Mouse (Mus musculus): ENCODE results near the gene Gm10553. TPM values are rescaled to one million over a fixed set of nuclear protein-coding genes. Genes with fewer than 3 reads are reported as not detected.
A peak's percentile ranks its signal among the peaks of the same experiment; 100 is the strongest.
"Not testable (repeated sequence)": the region's sequence is repeated elsewhere in the genome, so short reads cannot be mapped to it uniquely, and the experiment has no call there.

Gm10553 gene
- total RNA-seq (2021), result not detected
- long read RNA-seq, experiment 1, result 0 reads
- long read RNA-seq, experiment 2, result 0 reads

DNA sequence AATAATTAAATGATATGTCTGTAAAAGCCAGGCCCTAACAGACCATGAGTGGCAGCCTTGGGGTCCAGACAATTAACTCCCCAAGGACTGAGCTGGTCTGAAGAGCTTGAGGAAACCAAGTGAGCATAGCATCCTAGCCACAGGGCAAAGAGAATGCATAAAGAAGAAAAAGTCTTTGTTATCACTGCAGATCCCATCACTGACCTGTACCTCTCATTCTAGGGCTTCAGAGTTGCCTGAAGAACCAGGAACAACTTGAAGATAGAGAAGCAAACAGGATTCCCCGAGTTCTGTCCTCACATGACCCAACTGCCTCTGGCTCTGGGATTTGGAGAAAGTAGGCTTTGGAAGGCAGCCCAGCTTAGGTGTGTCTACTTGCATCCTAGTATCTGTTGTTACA lies at the start of gene Gm10553:
TSS of gene Gm10553 (plus strand) at position 301 of the 400 bp plus-strand sequence.
- not testable (repeated sequence) for DNase-seq (ENCODE audit: low spot score in 2 of 2)

DNA sequence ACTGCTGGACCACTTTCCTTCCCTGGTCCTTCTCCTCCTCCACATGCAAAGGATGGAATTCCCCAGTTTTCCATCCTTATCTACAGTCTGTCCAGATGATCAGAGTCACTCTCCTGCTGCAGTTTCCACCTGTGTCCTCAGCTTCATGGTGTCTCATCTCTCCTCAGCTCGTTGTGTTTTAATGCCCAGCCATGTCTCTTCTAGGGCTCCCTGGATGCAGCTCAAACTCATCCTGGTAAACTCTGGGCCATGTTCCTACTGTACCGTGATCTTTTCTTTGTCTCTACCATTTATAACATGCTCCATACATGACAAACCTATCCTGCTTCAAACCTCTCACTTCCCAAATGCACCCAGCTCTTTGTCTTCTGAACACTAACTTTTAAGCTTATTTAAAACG lies 28.3 kb upstream of the Gm10553 start:
- DNase-seq (ENCODE audit: low spot score in 2 of 2), result not testable (repeated sequence)

DNA sequence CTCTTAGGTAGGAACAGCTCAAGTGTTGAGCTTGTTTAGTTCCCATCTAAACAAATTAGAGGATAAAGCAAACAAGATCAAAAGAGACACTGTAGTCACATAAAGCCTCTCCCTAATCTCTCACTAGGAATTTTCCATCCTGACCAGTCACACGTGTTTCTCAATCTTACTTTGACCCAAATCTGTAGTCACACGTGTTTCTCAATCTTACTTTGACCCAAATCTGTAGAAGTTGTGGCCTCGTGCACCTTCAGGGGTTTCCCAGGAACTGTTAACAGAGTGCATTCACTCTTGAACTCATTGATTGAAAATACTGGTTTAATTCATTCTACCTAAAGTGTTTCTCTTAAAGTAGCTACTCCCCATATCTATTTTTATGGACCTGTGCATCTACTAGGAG lies 26.9 kb upstream of the Gm10553 start:
- DNase-seq (ENCODE audit: low spot score in 2 of 2), result not testable (repeated sequence)

DNA sequence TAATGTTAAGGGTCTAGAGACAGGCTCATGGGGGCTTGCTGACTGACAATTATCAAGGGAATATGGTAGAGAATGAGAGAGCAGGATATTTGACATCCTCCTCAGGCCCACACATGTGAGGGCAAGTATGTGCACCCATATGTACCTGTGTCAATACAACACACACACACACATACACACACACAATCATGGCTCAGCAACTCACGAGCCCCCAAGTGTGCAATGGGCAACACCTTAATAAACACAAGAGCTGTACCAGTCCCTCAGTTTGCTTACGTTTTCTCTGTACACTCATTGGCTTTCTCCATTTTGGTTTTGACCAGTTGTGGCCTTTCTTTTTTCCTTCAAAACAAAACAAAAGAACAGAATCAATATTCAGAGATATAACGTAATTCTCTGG lies 15.2 kb upstream of the Gm10553 start:
- not testable (repeated sequence) for DNase-seq (ENCODE audit: low spot score in 2 of 2)

DNA sequence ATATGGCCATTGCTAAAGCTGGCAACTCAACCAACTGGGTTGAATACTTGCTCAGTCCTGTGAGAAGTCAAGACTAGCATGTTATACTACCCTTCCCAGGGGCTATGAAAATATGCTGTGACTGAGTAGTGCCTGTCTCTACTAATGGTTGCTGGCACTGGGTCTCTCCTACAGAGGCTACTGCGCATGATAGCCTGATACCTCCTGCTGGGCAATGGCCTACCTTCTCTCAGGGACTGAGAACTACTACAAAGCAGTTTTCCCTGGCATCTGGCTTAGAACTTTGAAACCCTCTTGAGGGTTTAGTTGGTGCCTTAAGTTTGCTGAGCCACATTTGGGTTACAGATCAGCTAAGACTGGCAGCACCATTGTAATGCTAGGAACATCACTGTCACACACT lies 13.8 kb upstream of the Gm10553 start:
- DNase-seq (ENCODE audit: low spot score in 2 of 2), result not testable (repeated sequence)

DNA sequence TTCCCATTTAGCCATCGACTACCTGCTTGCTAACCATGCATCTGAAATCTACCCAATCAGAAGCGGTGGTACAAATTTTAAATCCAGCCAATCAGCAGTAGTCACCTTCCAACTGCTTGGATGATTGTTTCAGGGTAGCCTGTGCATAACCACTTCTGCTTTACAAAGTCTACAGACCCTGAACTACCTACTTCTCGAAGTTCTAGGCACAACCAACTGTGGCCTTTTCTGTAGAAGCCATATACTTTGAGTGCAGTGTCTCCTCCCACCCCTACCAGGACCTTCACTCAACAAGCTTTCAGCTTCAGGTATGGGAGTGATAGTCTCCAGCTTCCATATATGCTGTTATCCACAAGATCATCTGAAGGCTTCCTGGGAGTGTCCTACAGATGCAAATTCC lies 7.8 kb upstream of the Gm10553 start:
- DNase-seq (ENCODE audit: low spot score in 2 of 2), result not testable (repeated sequence)

DNA sequence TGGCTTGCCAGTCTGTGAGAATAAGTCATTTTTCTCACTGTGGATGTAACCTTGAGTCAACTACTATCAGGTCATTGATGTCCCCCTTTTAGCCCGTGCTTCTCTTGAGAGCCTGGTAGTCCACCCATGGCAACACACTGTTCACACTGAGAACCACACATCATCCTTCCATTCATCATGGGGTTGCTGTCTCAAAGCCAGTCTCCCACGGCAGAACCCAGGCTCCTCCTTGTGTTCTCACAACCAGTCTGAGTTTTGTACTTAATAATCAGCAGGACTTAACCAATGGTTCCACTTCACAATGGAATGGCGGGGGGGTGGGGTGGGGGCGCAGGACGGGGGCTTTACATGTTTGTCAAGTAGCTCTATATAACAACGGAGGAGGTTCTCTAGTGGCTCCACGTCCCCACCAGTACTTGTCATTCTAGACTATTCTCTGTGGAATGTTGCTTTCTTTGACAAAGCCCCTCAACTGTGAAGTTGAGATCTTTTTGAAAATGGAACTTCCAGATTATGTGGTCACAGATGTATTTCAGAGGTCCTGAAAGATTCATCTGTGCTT lies 6.9 kb upstream of the Gm10553 start:
- DNase-seq (ENCODE audit: low spot score in 2 of 2), result not testable (repeated sequence)

DNA sequence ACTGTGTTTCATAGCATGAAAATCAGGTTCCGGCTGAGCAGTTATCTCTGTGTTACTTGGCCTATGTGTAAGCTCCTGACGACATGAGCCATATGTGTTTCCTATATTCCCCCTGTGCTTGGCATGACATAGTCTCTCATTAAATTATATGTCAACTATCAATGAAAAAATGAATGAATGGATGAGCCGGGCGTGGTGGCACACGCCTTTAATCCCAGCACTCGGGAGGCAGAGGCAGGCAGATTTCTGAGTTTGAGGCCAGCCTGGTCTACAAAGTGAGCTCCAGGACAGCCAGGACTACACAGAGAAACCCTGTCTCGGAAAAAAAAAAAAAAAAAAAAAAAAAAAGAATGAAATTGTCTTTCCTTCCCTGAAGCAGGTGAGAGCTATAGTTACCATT lies 883 bp upstream of the Gm10553 start:
- DNase-seq (ENCODE audit: low spot score in 2 of 2), result not testable (repeated sequence)

DNA sequence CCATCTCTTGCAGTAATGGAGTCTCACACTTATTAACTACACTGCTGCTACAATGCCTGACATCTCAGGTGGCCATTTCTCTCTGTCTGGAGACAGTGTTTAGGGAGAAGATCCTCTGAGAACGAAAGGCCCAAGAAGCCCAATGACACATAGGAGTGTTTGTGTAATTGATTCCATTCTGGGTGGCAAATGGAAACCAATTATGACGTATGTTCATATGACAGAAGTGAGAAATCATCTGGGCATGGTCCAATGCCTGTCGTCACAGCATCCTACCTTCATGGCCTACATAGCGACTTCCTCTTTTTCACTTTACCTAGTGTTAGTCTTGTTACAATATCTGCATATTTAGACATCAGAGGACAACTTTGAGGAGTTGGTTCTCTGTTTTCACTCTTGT lies 1.8 kb downstream of the Gm10553 start:
- not testable (repeated sequence) for DNase-seq (ENCODE audit: low spot score in 2 of 2)

DNA sequence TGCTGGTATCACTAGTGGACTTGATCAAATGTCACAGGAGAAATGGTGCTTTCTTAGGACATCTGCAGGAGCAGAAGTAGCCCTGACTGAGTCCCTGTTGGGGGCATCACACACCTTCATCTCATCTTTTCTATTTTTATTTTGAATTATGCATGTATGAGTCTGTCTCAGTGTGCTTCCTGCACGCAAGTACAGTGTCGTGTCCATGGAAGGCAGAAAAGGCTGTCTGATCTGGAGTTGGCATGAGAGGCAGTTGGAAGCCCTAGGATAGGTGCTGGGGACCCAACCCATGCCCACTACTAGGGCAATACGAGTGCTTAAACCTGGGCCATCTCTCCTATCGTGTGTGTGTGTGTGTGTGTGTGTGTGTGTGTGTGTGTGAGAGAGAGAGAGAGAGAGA lies 5.4 kb downstream of the Gm10553 start:
- DNase-seq (ENCODE audit: low spot score in 2 of 2), result not testable (repeated sequence)

DNA sequence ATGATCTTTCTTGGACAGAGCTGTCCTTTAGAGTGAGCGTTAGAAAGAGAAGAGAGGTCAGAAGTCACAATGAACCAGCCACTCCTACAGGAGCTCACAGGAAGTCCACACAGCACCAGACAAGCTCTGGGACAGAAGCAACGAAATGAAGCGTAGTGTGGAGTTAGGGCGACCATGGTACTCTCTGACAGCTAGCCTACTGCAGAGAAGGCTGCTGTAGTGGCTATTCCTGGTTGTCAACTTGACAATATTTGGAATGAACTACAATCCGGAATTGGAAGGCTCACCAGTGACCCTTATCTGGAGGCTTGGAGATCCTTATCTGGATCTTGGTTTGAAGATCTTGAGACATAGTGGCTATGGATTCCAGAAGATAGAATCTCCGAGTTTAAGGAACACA lies 6.0 kb downstream of the Gm10553 start:
- not testable (repeated sequence) for DNase-seq (ENCODE audit: low spot score in 2 of 2)

DNA sequence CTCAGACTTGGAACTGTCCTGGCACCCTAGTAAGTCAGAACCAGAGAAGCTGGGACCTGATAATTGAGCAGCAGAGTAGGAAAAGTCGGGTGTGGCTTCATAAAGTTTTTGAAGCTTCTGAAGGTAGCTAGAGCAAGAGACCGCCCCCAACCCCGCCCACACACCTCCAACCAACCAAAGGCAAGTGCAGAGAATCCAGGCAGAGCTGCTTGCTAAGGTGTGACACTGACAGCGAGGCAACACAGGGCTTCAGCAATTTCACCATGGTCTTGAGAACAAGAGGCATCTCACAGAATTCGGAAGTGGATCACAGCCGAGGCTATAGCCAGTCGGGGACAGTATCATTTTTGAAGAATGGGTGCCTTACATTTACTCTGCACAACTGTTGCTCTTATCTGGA lies 9.8 kb downstream of the Gm10553 start, which contains the start of gene A530032D15Rik:
TSS of gene A530032D15Rik (minus strand) at position 101 of the 400 bp plus-strand sequence.
- DNase-seq (ENCODE audit: low spot score in 2 of 2), result not testable (repeated sequence)

DNA sequence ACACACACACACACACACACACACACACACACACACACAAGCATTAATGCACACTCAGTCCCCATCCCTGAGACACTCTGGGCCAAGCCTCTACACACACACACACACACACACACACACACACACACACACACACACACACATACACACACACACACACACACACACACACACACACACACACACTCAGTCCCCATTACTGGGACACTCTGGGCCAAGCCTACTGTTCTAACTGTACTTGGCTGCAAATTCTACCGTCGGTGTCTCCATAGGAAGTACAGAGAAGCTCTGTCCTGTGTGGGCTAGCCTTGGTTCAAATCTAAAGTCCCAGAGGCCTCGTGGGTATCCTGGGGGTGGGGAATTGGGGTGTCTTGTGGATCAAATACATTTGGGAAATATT lies 10.9 kb downstream of the Gm10553 start:
- not testable (repeated sequence) for DNase-seq (ENCODE audit: low spot score in 2 of 2)

DNA sequence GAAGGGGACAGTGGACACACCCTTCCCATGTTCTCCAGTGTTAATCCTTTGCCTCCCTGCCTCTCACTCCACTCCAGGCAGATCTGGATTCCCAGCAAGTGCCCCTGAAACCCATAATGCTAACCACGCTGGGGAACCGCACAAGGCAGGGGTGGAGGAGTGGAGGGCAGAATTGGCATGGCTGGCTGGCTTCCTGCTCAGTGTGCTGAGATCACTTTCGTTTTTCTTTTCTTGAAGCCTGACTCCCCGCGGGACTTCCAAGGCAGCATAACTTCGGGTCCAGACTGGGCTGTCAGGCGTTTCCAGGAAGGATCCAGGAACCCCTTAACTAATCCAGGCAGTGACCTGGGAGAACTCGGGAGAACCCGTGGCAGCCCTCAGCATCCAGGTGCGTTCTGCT lies 11.6 kb downstream of the Gm10553 start:
- DNase-seq (ENCODE audit: low spot score in 2 of 2), result not testable (repeated sequence)

DNA sequence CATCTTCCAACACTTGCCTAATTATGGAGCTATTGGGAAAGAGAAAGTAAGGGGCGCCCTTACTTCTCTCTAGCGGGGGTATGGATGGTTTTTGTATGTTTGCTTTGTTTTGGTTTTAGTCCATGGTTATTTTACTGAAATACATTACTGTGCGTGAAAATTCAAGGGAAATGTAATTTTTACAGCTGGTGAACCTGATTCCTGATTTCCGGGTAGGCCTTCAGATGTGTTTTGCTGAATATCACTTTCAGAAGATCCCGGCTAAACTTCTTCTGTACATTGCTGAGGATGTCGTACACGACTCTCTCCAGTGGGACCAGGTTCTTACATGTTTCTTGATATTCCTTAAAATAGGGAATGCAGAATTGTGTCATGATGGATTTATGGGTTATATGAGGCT lies 12.3 kb downstream of the Gm10553 start:
- not testable (repeated sequence) for DNase-seq (ENCODE audit: low spot score in 2 of 2)

DNA sequence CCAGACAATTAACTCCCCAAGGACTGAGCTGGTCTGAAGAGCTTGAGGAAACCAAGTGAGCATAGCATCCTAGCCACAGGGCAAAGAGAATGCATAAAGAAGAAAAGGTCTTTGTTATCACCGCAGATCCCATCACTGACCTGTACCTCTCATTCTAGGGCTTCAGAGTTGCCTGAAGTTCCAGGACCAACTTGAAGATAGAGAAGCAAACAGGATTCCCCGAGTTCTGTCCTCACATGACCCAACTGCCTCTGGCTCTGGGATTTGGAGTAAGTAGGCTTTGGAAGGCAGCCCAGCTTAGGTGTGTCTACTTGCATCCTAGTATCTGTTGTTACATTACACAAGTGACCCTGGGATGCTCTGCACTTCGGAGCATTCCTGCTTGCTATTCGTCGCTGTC lies 12.9 kb downstream of the Gm10553 start:
- DNase-seq (ENCODE audit: low spot score in 2 of 2), result not testable (repeated sequence)

DNA sequence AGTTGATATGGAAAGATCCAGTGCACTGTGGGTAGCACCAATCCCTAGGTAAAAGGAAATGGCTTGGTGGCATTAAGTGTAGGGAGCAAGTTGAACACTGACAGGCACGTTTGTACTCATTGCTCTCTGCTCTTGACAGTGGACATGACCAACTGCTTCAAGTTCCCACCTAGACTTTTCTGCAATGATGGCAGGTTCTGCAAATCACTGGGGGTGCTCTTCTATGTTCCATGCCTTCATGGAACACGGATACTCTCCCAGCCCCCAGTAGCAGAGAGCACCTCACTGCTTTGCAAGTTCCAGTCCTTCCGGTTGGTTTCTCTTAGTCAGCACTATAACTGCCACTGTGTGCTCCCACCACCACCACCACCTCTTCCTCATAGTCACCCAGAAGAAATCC lies 14.1 kb downstream of the Gm10553 start:
- DNase-seq (ENCODE audit: low spot score in 2 of 2), result not testable (repeated sequence)

DNA sequence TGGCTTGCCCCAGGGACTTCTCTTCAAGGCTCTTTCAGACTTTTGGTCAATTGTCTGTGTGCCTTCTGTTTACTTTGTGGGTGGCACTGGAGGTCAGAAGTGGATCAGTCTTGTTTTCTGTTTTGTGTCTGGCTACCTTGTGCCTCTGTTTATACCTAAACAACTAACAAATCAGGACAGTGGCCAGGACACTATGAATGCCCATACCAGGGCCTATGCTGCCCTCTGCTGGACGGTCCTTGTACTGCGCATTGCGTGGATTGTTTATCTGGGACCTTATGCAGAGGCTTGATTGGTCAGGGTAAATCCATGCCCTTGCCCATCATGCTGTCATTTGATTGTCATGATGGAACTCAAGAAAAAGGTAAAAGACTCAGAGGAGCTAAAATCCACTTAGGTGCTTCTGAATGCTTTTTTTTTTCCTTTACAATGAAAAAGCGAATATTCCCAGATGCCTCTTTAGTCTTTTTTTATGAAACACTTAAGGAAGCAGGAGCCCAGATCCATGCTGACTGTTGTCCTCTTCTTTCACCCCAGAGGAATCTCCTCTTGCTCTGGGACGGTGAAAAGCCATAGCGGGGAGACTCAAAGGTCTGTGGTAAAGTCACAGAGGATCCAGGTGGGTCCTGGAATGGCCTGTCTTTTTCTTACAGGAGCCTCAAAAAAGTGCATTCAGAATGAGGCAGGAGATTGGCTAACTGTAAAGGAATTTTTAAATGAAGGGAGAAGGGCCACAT lies 14.9 kb downstream of the Gm10553 start:
- DNase-seq (ENCODE audit: low spot score in 2 of 2), result peak in 1 of 2 experiments; percentile 25

DNA sequence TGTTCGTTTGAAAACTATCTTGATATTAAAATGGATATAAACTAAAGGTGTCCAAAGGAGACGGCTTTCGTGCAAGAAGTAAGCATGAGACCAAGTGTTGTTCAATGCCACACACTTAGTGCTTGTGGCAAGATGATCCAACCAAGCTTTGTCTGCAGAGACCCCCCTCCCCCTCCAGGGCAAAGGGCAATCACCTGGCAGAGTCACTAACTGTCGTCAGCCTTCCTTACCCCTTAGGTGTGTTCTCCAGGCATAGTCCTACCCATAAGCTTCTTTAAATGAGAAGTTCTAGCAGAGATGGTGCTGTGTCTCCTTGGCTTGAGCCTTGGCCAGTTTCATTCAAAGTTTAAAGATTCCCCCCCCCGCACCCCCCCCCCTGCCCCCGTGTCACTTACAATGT lies 17.6 kb downstream of the Gm10553 start:
- DNase-seq (ENCODE audit: low spot score in 2 of 2), result not testable (repeated sequence)

DNA sequence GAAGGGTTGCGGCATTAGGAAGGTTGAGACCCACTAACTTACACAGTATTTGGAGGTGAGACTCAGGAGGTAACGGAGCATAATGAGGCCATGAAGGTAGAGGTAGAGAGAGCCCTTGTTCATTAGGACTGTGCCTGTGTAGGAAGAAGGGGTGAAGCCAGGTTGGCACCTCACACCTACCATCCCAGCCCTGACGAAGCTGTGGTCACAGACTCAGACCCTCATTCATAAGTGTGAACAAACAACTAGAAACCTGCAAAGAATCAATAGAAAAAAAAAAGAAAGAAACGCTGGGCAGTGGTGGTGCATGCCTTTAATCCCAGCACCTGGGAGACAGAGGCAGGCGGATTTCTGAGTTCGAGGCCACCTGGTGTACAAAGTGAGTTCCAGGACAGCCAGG lies 18.4 kb downstream of the Gm10553 start:
- not testable (repeated sequence) for DNase-seq (ENCODE audit: low spot score in 2 of 2)

DNA sequence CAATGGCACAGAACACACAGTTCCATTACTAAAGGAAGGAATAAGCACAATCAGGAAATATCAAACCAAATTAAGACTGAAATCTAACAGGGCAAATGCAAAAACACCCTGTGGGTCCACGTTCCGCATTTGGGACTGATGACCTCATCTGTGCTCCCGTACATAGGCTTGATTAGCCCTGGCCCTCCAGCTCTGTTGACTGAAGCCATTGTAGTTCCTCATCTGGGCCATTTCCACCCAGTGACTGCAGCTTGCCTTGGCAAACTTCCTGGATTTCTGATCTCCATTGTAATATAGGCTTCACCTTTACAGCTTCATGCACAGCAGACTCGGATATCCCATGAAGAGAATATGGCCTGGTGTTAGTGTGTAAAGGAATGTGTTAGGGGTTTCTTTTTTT lies 21.9 kb downstream of the Gm10553 start:
- DNase-seq (ENCODE audit: low spot score in 2 of 2), result not testable (repeated sequence)

DNA sequence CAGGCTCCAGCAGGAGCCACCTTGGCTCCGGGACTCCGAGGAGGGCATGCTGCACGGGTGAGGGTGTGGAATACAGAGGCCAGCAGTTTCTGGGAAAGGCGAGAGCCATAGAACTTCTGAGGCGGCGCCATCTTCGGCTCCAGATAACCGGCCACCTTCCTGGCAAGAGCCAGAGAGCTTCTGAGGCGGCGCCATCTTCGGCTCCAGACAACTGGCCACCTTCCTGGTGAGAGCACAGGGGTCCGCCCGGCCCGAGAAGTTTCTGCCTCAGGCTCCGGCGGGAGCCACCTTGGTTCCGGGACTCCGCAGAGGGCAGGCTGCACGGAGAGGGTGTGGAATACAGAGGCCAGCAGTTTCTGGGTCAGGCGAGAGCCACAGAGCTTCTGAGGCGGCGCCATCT lies 33.7 kb downstream of the Gm10553 start:
- not testable (repeated sequence) for DNase-seq (ENCODE audit: low spot score in 2 of 2)
